Mouse (Mus musculus) hindbrain, embryonic 13.5 days (tissue): ENCODE measurements at regions not wholly inside any gene's neighbourhood (a gene's known extent, or its start where the extent isn't known, plus 50 kb on each side); places are given as distances from the start of the nearest gene placed in this dataset.
A peak's percentile ranks its signal among the peaks of the same experiment; 100 is the strongest.

Experiments used
- ATAC-seq: fragments of 200-750 bp; cut with Nextera tagmentation; 2 replicates; pipeline ENCODE4 v1.8.0; 2017; ENCODE audit warnings: moderate TSS enrichment; ENCODE audit not compliant: low FRiP score
- H3K27ac ChIP-seq: fragments of 300-500 bp; sonication (generic); 2 replicates; pipeline ENCODE4 v1.5.1; 2015; ENCODE audit warnings: inconsistent platforms, mild to moderate bottlenecking, moderate library complexity
- H3K27me3 ChIP-seq: fragments of 300-500 bp; sonication (generic); 2 replicates; pipeline ENCODE4 v1.6.1; 2015; ENCODE audit warnings: mild to moderate bottlenecking, inconsistent platforms
- H3K36me3 ChIP-seq: fragments of 300-500 bp; sonication (generic); 2 replicates; pipeline ENCODE4 v1.6.1; 2015; ENCODE audit warnings: mild to moderate bottlenecking, inconsistent platforms
- H3K4me1 ChIP-seq: fragments of 300-500 bp; sonication (generic); replicated peaks from 2 replicates; pipeline ENCODE4 v1.6.1; 2015; ENCODE audit warnings: inconsistent platforms
- H3K4me2 ChIP-seq: fragments of 300-500 bp; sonication (generic); 2 replicates; pipeline ENCODE4 v1.6.1; 2015; ENCODE audit warnings: inconsistent platforms, mild to moderate bottlenecking, moderate library complexity
- H3K4me3 ChIP-seq: fragments of 300-500 bp; sonication (generic); 2 replicates; pipeline ENCODE4 v1.5.1; 2015; ENCODE audit warnings: mild to moderate bottlenecking, inconsistent platforms
- H3K9ac ChIP-seq: fragments of 300-500 bp; sonication (generic); 2 replicates; pipeline ENCODE4 v1.6.1; 2015; ENCODE audit warnings: mild to moderate bottlenecking, inconsistent platforms
- H3K9me3 ChIP-seq: fragments of 300-500 bp; sonication (generic); 2 replicates; pipeline ENCODE4 v1.6.1; 2016; ENCODE audit warnings: inconsistent platforms
- WGBS: fragments of 180-500 bp; shearing (Covaris S2); methylation state at CpG from one replicate; pipeline ENCODE4 v1.1.7; 2015; 5-methylcytosine and 5-hydroxymethylcytosine counted together

GRCm38 (mm10) chr14:58653026-58653425 lies 489.7 kb downstream of the 1700129C05Rik start:
- Histone ChIP-seq H3K27ac (no peak overlapping the region), H3K4me2 (no peak overlapping the region), H3K9ac (no peak overlapping the region), H3K27me3 (no peaks in the 10 kb centered on the region), H3K4me3 (no peak overlapping the region), H3K4me1 (peaks cover 4% of the 10 kb centered on the region; the same call in 1 of the 2 replicates), H3K9me3 (no peaks in the 10 kb centered on the region), H3K36me3 (no peaks in the 10 kb centered on the region)
- ATAC-seq = no peak
- WGBS = 93% methylated on average over 1 of the region's 1 CpGs

- no peak overlapping the region for H3K4me2 ChIP-seq
- 81% methylated on average over 3 of the region's 3 CpGs for WGBS
- H3K9me3 ChIP-seq = no peaks in the 10 kb centered on the region
- H3K27me3 ChIP-seq = no peaks in the 10 kb centered on the region
- H3K4me3 ChIP-seq = no peak overlapping the region
- peaks cover 4% of the 10 kb centered on the region; the same call in 1 of the 2 replicates for H3K4me1 ChIP-seq
- ATAC-seq = no peak
- H3K36me3 ChIP-seq = no peaks in the 10 kb centered on the region
- H3K27ac ChIP-seq = no peak overlapping the region
- H3K9ac ChIP-seq = no peak overlapping the region
Observed at GRCm38 (mm10) chr14:58652004-58652403, 490.7 kb downstream of the 1700129C05Rik start.

DNA sequence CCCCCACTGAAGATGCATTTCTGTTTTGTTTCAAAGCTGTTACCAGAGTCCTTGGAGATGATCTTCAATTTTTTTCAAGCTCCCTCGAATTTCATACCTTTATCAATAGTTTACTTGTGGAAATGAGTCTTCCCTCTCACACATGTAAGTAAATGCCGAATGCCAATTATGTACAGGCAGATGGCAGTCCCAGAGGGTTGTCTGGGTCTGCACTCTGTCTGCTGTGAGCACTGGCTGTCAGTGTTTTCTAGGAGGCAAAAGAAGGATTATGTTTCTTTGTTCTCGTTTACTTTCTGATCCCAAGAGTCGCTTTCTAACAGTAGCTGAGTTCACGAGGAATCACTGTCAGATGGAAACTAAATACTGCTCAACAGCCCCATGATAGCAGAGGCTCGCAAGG lies 491.5 kb downstream of the 1700129C05Rik start:
- H3K4me2 ChIP-seq = no peak overlapping the region
- no peak overlapping the region for H3K9ac ChIP-seq
- ATAC-seq = no peak
- H3K4me3 ChIP-seq = no peak overlapping the region
- no peaks in the 10 kb centered on the region for H3K36me3 ChIP-seq
- no peaks in the 10 kb centered on the region for H3K27me3 ChIP-seq
- H3K9me3 ChIP-seq = no peaks in the 10 kb centered on the region
- H3K4me1 ChIP-seq = no peaks in the 10 kb centered on the region
- H3K27ac ChIP-seq = no peak overlapping the region
- 56% methylated on average over 6 of the region's 6 CpGs for WGBS

- no peak for ATAC-seq
- WGBS = 72% methylated on average over 7 of the region's 7 CpGs
- H3K27me3 ChIP-seq = peaks cover 28% of the 10 kb centered on the region
- no peak overlapping the region for H3K4me3 ChIP-seq
- H3K36me3 ChIP-seq = no peaks in the 10 kb centered on the region
- H3K27ac ChIP-seq = no peak overlapping the region
- no peak overlapping the region for H3K9ac ChIP-seq
- no peak overlapping the region for H3K4me2 ChIP-seq
- H3K9me3 ChIP-seq = no peaks in the 10 kb centered on the region
- H3K4me1 ChIP-seq = peaks cover 13% of the 10 kb centered on the region
Observed at GRCm38 (mm10) chr14:58638337-58638696, 504.4 kb downstream of the 1700129C05Rik start.

DNA sequence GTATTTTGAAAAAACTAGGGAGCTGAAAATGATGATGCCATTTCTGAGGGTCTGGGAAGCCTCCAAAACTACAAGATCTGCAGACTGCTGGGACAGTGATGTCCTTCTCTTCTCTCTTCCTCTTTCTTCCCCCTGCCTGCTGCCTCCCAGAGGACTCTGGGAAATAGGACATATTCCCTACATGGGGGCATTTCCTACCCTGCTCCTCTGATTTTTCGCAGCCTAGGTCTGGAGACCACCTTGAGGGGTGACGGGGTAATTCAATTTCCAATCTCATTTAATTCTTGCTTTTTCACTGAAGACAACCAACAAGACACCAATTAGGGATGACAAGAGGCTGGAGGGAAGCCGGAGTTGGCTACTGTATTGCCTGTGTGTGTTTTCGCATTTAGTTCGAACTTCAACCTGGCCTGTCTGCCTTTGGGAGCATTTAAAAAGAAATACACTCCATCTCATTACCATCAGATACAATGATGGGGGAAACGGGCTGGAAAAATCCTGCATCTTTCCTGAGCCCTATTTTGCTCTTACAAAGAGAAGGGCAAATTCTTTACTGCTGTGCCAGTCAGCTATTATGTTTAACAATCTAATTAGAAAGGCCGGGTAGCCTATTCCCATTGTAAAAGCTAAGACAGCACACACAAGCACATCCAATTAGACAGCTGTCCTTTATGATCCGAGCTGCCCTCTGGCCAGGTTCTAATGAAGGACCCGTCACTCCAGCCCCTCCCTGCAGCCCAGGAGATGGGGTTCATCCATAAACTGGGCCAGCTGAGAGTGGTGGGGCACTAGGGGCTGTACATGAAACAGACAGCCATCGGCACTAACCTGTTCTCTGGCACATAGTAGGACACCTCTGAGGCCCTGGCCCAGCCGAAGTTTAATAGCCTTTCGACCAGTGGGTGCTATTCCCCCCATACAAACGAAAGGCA lies 505.0 kb downstream of the 1700129C05Rik start:
- peaks cover 28% of the 10 kb centered on the region for H3K27me3 ChIP-seq
- H3K4me3 ChIP-seq = no peak overlapping the region
- H3K4me2 ChIP-seq = no peak overlapping the region
- no peaks in the 10 kb centered on the region for H3K9me3 ChIP-seq
- H3K27ac ChIP-seq = no peak overlapping the region
- peak; percentile 52 for ATAC-seq
- 34% methylated on average over 13 of the region's 13 CpGs for WGBS
- H3K9ac ChIP-seq = no peak overlapping the region
- H3K36me3 ChIP-seq = no peaks in the 10 kb centered on the region
- peaks cover 13% of the 10 kb centered on the region for H3K4me1 ChIP-seq

DNA sequence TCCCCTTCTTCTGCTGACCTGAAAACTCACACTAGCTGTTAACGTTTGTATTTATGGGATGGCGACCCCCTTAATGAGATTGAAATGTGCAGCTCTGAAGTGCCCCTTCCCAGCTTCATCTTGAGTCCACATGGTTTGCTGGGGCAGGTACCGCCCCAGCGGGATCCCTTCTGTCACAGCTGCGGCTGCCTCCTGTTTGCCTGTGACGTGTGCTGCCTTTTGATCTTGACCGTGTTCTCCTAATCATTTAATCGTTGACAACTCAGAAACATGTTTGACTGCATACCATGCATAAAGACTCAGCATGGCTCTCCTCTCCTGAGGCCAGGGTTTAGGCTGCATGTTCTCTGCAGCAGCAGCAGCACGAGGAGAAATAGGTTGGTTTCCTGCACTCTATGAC lies 511.5 kb downstream of the 1700129C05Rik start:
- Histone ChIP-seq H3K27me3 (peaks cover 22% of the 10 kb centered on the region), H3K9me3 (no peaks in the 10 kb centered on the region), H3K4me2 (no peak overlapping the region), H3K4me3 (no peak overlapping the region), H3K27ac (no peak overlapping the region), H3K4me1 (peaks cover 8% of the 10 kb centered on the region), H3K9ac (no peak overlapping the region), H3K36me3 (no peaks in the 10 kb centered on the region)
- no peak for ATAC-seq
- WGBS = 47% methylated on average over 9 of the region's 9 CpGs

DNA sequence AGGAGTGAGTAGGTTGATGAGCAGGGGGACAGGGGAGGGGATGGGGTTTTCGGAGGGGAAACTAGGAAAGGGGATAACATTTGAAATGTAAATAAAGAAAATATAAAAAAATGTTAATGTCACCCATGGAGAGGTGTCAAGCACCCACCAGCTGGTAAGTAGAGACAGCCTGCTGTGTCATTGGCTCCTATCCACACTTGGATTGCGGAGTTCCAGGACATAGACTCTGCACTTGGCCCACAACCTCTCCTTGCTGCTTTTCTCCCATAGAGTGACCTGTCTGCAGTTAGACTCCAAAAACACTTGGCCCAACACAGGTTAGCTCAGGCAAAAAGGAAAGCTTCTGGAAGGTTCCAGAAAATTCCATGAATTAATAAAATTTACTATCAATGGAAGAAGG lies 514.4 kb downstream of the 1700129C05Rik start:
- WGBS = 78% methylated on average over 2 of the region's 2 CpGs
- H3K9me3 ChIP-seq = no peaks in the 10 kb centered on the region
- H3K27ac ChIP-seq = no peak overlapping the region

GRCm38 (mm10) chr14:58626506-58627256 lies 516.0 kb downstream of the 1700129C05Rik start:
- Histone ChIP-seq H3K9me3 (no peaks in the 10 kb centered on the region), H3K27me3 (no peaks in the 10 kb centered on the region), H3K4me1 (peaks cover 8% of the 10 kb centered on the region), H3K36me3 (no peaks in the 10 kb centered on the region), H3K27ac (no peak overlapping the region), H3K9ac (no peak overlapping the region), H3K4me3 (no peak overlapping the region), H3K4me2 (no peak overlapping the region)
- WGBS = 80% methylated on average over 5 of the region's 5 CpGs
- no peak for ATAC-seq

More for the DNA sequence above, 514.4 kb downstream of the 1700129C05Rik start:
- Histone ChIP-seq H3K36me3 (no peaks in the 10 kb centered on the region), H3K9ac (no peak overlapping the region), H3K27me3 (no peaks in the 10 kb centered on the region), H3K4me3 (no peak overlapping the region), H3K4me2 (no peak overlapping the region), H3K4me1 (peaks cover 8% of the 10 kb centered on the region)
- no peak for ATAC-seq

- H3K27me3 ChIP-seq = no peaks in the 10 kb centered on the region
- H3K9ac ChIP-seq = no peak overlapping the region
- no peaks in the 10 kb centered on the region for H3K9me3 ChIP-seq
- ATAC-seq = no peak
- H3K36me3 ChIP-seq = no peaks in the 10 kb centered on the region
- no peak overlapping the region for H3K27ac ChIP-seq
- H3K4me2 ChIP-seq = no peak overlapping the region
- WGBS = 78% methylated on average over 2 of the region's 2 CpGs
- H3K4me1 ChIP-seq = no peaks in the 10 kb centered on the region
- H3K4me3 ChIP-seq = no peak overlapping the region
Observed at GRCm38 (mm10) chr14:58620186-58620585, 522.5 kb downstream of the 1700129C05Rik start.

GRCm38 (mm10) chr14:58617656-58618055 lies 525.0 kb downstream of the 1700129C05Rik start:
- H3K4me3 ChIP-seq = no peak overlapping the region
- H3K9ac ChIP-seq = no peak overlapping the region
- 80% methylated on average over 10 of the region's 10 CpGs for WGBS
- H3K36me3 ChIP-seq = no peaks in the 10 kb centered on the region
- no peaks in the 10 kb centered on the region for H3K9me3 ChIP-seq
- no peak for ATAC-seq
- no peak overlapping the region for H3K27ac ChIP-seq
- no peaks in the 10 kb centered on the region for H3K27me3 ChIP-seq
- H3K4me2 ChIP-seq = no peak overlapping the region
- H3K4me1 ChIP-seq = no peaks in the 10 kb centered on the region

DNA sequence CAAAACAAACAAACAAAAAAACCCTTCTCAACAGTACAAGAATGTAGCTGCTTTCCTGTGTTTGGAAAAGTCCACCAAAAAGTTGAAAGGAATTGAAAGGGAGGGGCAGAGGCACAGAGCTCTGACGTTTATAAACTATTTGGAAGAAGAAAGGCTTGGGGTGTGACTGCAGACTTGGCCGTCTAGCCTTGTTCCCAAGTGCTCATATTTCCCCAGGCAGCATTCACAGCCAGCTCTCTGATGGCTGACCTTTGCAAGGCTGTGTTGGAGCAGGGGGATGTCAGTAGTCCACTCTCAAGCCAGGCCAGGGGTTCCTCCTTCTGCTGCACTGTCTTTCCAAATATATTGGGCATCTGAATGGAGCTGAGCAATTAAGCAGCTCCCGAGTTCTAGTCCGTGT lies 534.5 kb downstream of the 1700129C05Rik start:
- Histone ChIP-seq H3K4me3 (no peak overlapping the region), H3K9ac (no peak overlapping the region), H3K27ac (no peak overlapping the region), H3K4me1 (no peaks in the 10 kb centered on the region), H3K27me3 (no peaks in the 10 kb centered on the region), H3K4me2 (no peak overlapping the region), H3K36me3 (no peaks in the 10 kb centered on the region), H3K9me3 (no peaks in the 10 kb centered on the region)
- 71% methylated on average over 4 of the region's 4 CpGs for WGBS
- no peak for ATAC-seq

GRCm38 (mm10) chr14:58607734-58608133 lies 535.0 kb downstream of the 1700129C05Rik start:
- Histone ChIP-seq H3K9ac (no peak overlapping the region), H3K27ac (no peak overlapping the region), H3K4me1 (no peaks in the 10 kb centered on the region), H3K4me3 (no peak overlapping the region), H3K36me3 (no peaks in the 10 kb centered on the region), H3K4me2 (no peak overlapping the region), H3K9me3 (no peaks in the 10 kb centered on the region), H3K27me3 (no peaks in the 10 kb centered on the region)
- 70% methylated on average over 2 of the region's 2 CpGs for WGBS
- ATAC-seq = no peak
